Mouse (Mus musculus): ENCODE measurements at regions not wholly inside any gene's neighbourhood (a gene's known extent, or its start where the extent isn't known, plus 50 kb on each side); places are given as distances from the start of the nearest gene placed in this dataset.

DNA sequence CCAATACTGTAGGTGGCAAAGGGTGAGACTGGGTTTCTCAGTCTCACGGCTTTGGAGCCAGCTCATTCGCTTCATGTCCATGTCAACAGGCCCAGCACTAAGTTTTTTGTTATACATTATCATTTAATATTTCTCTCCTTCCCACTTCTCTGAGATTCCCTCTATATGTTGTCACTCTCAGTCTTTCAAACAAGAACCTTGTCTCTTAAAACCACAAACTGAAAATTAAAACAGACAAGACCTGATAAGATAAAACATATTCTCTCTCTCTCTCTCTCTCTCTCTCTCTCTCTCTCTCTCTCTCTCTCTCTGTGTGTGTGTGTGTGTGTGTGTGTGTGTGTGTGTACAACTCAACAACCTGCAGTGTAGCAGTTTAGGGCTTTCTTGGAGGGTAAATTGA, 295.2 kb upstream of the Nrxn1 start:
- H3K4me1 ChIP-seq (ENCODE audit: control insufficient read depth, insufficient read depth, low read length), result no peaks in the 10 kb centered on the region; the same call in 1 of the 2 replicates
- TF ChIP-seq CTCF (IDR thresholded peaks at IDR 0.05; ENCODE audit: extremely low read depth, insufficient read depth, low read length), result no peak
- TF ChIP-seq POLR2A (IDR thresholded peaks at IDR 0.05; ENCODE audit: extremely low read depth, insufficient read depth, low read length), result no peak
- H3K27ac ChIP-seq (ENCODE audit: insufficient read depth, low read length), result no peak overlapping the region
- H3K4me3 ChIP-seq (ENCODE audit: insufficient read depth, low read length), result no peak overlapping the region

DNA sequence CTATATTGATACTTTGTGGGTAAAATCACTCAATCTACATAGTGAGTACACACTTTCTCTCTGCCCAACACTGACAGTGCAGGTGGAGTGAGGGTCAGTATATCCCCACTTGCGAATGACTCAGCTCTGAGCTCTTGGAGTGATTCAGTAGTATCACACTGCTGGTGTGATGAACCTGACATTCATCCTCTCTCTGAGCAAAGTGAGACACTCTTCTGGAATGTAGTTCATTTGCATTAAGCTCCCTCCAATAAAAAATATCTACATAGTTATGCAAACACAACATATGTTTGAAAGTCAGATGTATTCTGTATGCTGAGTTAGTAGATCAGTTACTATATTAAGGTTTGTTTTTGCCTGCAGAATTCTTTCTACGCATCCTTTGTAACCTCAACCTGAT, 293.1 kb upstream of the Nrxn1 start:
- Histone ChIP-seq H3K4me1 (ENCODE audit: control insufficient read depth, insufficient read depth, low read length) (no peaks in the 10 kb centered on the region; the same call in 1 of the 2 replicates), H3K27ac (ENCODE audit: insufficient read depth, low read length) (no peak overlapping the region)
- TF ChIP-seq POLR2A (IDR thresholded peaks at IDR 0.05; ENCODE audit: extremely low read depth, insufficient read depth, low read length) (no peak), CTCF (IDR thresholded peaks at IDR 0.05; ENCODE audit: extremely low read depth, insufficient read depth, low read length) (no peak)

DNA sequence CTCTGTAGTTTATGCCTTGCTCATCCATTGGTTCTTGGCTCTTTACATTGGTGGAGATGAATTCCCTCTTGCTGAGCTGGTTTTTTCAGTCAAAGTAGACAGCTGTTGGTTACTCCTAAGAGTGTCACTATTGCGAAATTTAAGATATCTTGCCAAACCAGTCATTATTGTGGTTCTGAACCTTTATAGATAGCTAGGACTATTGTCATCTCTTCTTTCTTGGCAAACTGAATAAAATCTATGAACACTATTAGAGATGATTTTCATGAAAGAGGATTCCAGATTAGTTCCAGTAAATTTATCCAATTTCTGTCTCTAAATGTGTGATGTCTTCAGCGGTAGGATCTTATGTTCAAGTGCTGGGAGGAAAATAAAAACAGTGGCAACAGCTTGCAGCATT, 275.3 kb upstream of the Nrxn1 start:
- TF ChIP-seq POLR2A (IDR thresholded peaks at IDR 0.05; ENCODE audit: extremely low read depth, insufficient read depth, low read length), result no peak
- no peak for TF ChIP-seq CTCF (IDR thresholded peaks at IDR 0.05; ENCODE audit: extremely low read depth, insufficient read depth, low read length)
- H3K4me3 ChIP-seq (ENCODE audit: insufficient read depth, low read length), result no peak overlapping the region
- no peaks in the 10 kb centered on the region for H3K4me1 ChIP-seq (ENCODE audit: control insufficient read depth, insufficient read depth, low read length)
- H3K27ac ChIP-seq (ENCODE audit: insufficient read depth, low read length), result no peak overlapping the region

More for the DNA sequence above, 293.1 kb upstream of the Nrxn1 start:
- no peak overlapping the region for H3K4me3 ChIP-seq (ENCODE audit: insufficient read depth, low read length)

DNA sequence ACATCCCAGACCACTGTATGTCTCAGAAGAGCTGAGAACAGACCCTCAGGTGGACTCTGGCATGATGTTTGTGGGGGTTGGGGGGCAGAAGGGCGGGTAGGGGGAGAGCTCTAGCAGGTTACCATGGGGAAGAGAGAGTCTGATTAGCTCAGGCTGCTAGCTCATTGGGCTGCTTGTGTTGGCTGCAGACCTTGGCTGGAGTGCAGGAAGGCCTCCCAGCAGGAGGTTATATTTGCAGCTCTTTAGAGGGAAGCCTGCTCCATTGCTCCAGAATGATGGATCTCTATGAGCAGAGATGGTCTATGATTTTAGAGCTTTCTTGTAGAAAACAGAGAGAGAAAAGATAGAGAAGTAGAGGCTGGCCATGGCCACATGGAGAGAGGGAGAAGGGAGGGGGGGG, 268.4 kb upstream of the Nrxn1 start:
- Histone ChIP-seq H3K4me1 (ENCODE audit: control insufficient read depth, insufficient read depth, low read length) (no peaks in the 10 kb centered on the region), H3K4me3 (ENCODE audit: insufficient read depth, low read length) (no peak overlapping the region)
- TF ChIP-seq CTCF (IDR thresholded peaks at IDR 0.05; ENCODE audit: extremely low read depth, insufficient read depth, low read length), result no peak
- no peak for TF ChIP-seq POLR2A (IDR thresholded peaks at IDR 0.05; ENCODE audit: extremely low read depth, insufficient read depth, low read length)

DNA sequence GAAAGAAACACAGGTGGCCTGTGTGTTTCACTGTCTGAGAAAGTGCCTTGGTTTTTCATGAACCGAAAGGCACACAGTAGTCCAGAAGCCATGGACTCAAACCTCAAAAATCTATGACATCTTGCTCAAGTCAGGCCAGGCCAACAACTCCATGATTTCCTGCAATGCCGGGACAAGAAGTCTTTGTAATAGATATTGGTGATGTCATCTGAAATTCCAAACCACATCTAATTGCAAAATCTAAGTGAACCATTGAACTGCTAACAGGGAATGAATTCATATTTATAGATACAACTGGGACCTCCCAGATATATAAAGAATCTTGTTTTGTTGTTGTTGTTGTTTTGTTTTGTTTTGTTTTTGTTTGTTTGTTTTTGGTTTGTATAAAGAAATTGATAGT, 259.2 kb upstream of the Nrxn1 start:
- Histone ChIP-seq H3K27ac (ENCODE audit: insufficient read depth, low read length) (no peak overlapping the region), H3K4me3 (ENCODE audit: insufficient read depth, low read length) (no peak overlapping the region), H3K4me1 (ENCODE audit: control insufficient read depth, insufficient read depth, low read length) (no peaks in the 10 kb centered on the region)
- TF ChIP-seq POLR2A (IDR thresholded peaks at IDR 0.05; ENCODE audit: extremely low read depth, insufficient read depth, low read length) (no peak), CTCF (IDR thresholded peaks at IDR 0.05; ENCODE audit: extremely low read depth, insufficient read depth, low read length) (no peak)

More for the DNA sequence above, 268.4 kb upstream of the Nrxn1 start:
- no peak overlapping the region for H3K27ac ChIP-seq (ENCODE audit: insufficient read depth, low read length)

DNA sequence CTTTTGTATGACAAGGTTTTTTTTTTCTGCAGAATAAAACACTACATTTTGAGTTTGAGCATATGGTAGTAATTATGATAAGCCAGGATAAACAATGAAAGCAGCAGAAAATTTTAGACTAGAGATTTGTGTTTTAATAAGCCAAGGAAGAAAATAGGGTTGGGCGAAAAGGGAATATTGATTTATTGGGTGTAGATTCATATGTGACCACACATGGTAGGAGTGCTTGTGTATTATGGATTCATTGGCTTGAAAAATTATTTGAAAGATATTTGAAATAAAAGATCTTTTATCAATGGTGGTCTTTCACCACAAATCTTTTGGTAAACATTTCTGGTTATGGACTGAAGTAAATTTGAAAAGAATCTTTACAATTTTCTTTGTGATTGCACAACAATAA, 244.0 kb upstream of the Nrxn1 start:
- H3K27ac ChIP-seq (ENCODE audit: insufficient read depth, low read length), result no peak overlapping the region
- TF ChIP-seq CTCF (IDR thresholded peaks at IDR 0.05; ENCODE audit: extremely low read depth, insufficient read depth, low read length) (no peak), POLR2A (IDR thresholded peaks at IDR 0.05; ENCODE audit: extremely low read depth, insufficient read depth, low read length) (no peak)

DNA sequence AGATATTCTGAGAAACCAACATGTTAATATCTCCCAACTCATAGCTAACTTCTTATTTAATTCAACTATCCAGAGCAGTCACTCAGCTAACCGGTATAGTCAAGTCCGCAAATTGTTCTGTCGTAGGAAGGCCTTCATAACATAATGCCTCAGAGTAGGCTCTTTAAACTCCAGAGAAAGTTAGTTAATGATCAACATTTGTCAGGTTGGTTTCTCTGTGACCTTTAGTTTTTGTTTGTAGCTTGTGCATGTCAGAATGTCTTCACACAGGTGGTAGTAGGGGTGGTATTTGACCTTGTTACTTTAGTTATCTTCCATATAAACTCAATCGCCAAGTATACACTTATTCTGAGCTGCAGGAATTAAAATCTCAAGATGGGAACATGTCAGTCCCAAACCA, 240.9 kb upstream of the Nrxn1 start:
- H3K4me3 ChIP-seq (ENCODE audit: insufficient read depth, low read length), result no peak overlapping the region
- no peaks in the 10 kb centered on the region for H3K4me1 ChIP-seq (ENCODE audit: control insufficient read depth, insufficient read depth, low read length)
- TF ChIP-seq POLR2A (IDR thresholded peaks at IDR 0.05; ENCODE audit: extremely low read depth, insufficient read depth, low read length) (no peak), CTCF (IDR thresholded peaks at IDR 0.05; ENCODE audit: extremely low read depth, insufficient read depth, low read length) (no peak)
- H3K27ac ChIP-seq (ENCODE audit: insufficient read depth, low read length), result no peak overlapping the region

More for the DNA sequence above, 244.0 kb upstream of the Nrxn1 start:
- Histone ChIP-seq H3K4me3 (ENCODE audit: insufficient read depth, low read length) (no peak overlapping the region), H3K4me1 (ENCODE audit: control insufficient read depth, insufficient read depth, low read length) (no peaks in the 10 kb centered on the region)

DNA sequence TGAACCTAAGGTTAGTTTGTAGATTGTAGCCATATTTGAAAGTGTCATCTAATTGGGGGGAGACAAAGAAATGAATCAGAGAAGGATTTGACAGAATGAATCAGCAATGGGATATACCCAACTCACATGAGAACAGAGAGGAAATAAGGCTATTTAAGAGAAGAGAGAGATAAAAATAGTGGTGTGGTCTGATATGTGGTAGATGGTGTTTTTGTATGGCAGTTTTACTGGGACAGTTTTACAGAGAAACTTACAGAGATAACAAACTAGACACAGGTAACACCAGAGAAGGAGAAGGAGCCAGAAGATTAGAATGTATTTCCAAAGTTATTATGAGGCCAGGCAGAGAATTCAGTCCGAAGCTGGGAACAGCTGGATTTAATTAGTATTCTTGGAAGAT, 240.3 kb upstream of the Nrxn1 start:
- no peaks in the 10 kb centered on the region for H3K4me1 ChIP-seq (ENCODE audit: control insufficient read depth, insufficient read depth, low read length)
- no peak for TF ChIP-seq CTCF (IDR thresholded peaks at IDR 0.05; ENCODE audit: extremely low read depth, insufficient read depth, low read length)
- no peak overlapping the region for H3K27ac ChIP-seq (ENCODE audit: insufficient read depth, low read length)
- H3K4me3 ChIP-seq (ENCODE audit: insufficient read depth, low read length), result no peak overlapping the region

DNA sequence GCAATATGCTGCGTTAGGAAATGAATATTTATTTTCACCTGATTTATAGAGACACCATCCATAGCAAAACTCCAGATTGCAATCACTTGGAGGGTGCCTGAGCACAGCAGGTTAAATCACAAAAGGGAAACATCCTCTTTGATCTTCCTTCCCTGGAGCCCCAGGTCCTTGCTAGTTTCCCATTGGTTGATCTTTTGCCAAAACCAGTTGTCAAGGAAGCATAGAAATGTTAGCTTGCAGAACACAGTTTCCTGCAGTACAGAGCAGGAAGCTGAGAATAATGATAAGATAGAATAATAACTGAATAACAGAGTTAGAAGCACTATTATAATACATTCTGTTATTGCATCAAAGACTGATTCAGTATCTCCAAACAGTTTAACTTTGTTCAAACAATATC, 231.5 kb upstream of the Nrxn1 start:
- Histone ChIP-seq H3K4me3 (ENCODE audit: insufficient read depth, low read length) (no peak overlapping the region), H3K4me1 (ENCODE audit: control insufficient read depth, insufficient read depth, low read length) (no peaks in the 10 kb centered on the region), H3K27ac (ENCODE audit: insufficient read depth, low read length) (no peak overlapping the region)
- TF ChIP-seq POLR2A (IDR thresholded peaks at IDR 0.05; ENCODE audit: extremely low read depth, insufficient read depth, low read length), result no peak
- TF ChIP-seq CTCF (IDR thresholded peaks at IDR 0.05; ENCODE audit: extremely low read depth, insufficient read depth, low read length), result no peak

DNA sequence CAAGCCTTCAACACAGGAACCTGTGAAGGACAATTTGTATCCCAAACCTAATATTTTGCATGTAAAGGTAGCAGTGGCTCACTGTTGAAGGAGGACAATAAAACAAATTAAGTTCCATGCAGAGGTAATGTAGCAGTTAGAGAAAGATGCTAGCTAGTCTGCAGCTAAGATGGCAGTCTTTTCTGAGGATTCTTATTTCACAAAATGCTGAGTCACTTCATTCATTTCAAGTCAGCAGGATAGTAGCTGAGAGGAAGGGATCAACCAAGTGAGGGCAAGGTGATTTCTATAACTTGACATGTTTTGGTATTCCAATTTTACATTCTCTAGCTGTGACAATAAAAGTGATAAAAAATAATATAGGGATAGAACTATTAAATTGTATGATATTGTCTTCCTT, 194.0 kb upstream of the Nrxn1 start:
- H3K4me3 ChIP-seq (ENCODE audit: insufficient read depth, low read length), result no peak overlapping the region
- H3K27ac ChIP-seq (ENCODE audit: insufficient read depth, low read length), result no peak overlapping the region
- no peaks in the 10 kb centered on the region for H3K4me1 ChIP-seq (ENCODE audit: control insufficient read depth, insufficient read depth, low read length)
- no peak for TF ChIP-seq POLR2A (IDR thresholded peaks at IDR 0.05; ENCODE audit: extremely low read depth, insufficient read depth, low read length)
- no peak for TF ChIP-seq CTCF (IDR thresholded peaks at IDR 0.05; ENCODE audit: extremely low read depth, insufficient read depth, low read length)

DNA sequence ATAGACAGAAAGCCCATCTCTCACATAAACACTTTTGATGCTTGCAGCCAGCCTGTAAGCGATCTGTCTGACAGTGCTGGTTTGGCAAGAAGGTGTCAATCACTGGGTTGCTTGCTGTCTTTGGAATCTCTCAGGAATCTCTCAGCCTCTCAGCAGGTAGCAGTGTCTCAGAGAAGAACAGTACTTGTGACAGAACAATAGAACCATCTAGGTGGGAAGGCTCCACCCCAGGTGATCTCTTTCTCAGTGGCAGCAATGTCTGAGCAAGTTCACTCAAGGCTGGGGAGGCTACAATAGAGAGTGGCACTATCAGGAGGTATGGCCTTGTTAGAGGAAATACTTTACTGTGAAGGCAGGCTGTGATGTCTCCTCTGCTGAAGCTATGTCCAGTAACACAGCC, 181.5 kb upstream of the Nrxn1 start:
- no peak for TF ChIP-seq CTCF (IDR thresholded peaks at IDR 0.05; ENCODE audit: extremely low read depth, insufficient read depth, low read length)
- TF ChIP-seq POLR2A (IDR thresholded peaks at IDR 0.05; ENCODE audit: extremely low read depth, insufficient read depth, low read length), result no peak

More for the DNA sequence above, 181.5 kb upstream of the Nrxn1 start:
- Histone ChIP-seq H3K4me3 (ENCODE audit: insufficient read depth, low read length) (no peak overlapping the region), H3K27ac (ENCODE audit: insufficient read depth, low read length) (no peak overlapping the region), H3K4me1 (ENCODE audit: control insufficient read depth, insufficient read depth, low read length) (no peaks in the 10 kb centered on the region)

Data from cortical plate, adult 2 months (tissue).